Mouse (Mus musculus) lung, postnatal 4 days (tissue): ENCODE measurements around the gene Nphs2.
"Not testable (repeated sequence)": the region's sequence is repeated elsewhere in the genome, so short reads cannot be mapped to it uniquely, and the experiment has no call there.

Experiments
- DNase-seq, 2 experiments: peaks; one replicate each; pipeline ENCODE4 v3.0.0; 2021

Gene Nphs2

DNA sequence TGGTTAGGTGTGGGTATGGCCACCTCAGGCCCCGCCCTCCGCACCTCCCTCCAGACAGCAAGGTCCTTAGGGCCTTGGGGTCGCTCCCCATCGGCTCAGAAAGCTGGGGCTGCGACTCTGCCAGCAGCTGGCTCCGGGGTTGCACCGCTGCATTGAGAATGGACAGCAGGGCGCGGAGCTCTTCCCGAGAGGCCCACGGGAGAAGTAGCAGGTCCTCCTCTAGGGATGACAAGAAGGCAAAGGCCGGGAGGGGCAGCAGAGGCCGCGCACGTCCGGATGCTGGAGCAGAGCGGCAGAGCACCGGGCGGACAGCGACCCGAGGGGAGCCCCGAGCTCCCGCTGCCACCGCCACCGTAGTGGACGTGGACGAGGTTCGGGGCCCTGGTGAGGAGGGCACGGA is at the start of gene Nphs2:
Gene Nphs2, plus strand, starts transcription at position 98 of the 400 bp plus-strand sequence.
- DNase-seq: peak; percentile 5 to 23

DNA sequence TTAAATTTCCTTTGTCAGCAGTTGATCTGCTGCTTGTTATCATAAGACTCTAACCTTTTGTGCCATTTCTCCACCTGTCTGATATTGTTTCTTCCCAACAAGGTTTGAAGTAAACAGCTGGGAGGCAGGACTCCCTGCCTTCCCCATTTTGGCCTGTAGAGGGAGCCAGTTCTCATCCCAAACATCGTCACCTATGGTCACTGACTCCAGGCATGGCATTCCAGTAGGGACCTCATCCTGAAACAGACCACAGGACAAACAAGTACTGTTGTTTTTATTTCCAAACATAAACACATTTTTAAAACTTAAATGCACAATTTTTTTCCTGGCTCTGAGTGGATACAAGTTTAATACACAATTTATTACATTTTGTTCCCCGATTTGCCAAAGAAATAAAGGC is 47.2 kb upstream of the Nphs2 start:
- DNase-seq: peak; percentile 36 to 67

DNA sequence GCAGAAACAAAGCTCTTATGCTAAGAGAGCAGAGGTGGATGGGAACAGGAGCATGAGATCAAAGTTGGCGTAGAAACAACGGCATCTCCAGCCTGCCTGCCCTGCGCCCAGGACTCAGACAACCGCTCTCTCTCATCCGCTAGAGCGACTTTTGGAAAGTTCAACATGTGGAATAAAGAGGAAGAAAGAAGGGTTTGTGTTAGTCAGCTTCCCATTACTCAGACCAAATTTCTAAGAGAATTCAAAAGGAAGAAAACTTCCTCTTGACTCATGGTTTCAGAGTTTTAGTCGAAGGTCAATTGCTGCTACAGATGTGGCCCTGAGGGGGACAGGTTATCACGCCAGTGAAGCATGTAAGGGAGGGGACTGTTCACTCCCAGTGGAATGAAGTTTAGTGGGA is 46.6 kb upstream of the Nphs2 start:
- no peak for DNase-seq

DNA sequence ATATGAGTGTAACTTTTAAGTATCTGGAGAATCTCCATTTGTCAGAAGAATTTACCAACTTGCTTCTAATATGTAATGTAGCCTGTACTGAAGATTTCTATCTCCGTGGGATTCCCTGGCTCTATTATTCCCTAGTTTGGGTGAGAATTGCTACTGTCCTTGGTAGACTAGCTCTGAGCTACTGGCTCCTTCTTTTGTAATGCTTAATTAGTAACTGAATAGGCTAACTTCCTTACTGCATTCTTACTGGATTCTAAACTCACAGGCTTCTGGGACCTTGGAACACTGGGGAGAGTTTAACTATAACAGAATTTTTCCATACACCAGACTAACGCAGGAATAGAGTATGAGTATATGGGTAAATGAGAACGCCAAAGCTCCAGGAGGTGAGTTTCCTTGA is 42.0 kb upstream of the Nphs2 start:
- DNase-seq: not testable (repeated sequence)

GRCm38 (mm10) chr1:156270471-156270870 is 40.1 kb upstream of the Nphs2 start:
- DNase-seq: no peak

DNA sequence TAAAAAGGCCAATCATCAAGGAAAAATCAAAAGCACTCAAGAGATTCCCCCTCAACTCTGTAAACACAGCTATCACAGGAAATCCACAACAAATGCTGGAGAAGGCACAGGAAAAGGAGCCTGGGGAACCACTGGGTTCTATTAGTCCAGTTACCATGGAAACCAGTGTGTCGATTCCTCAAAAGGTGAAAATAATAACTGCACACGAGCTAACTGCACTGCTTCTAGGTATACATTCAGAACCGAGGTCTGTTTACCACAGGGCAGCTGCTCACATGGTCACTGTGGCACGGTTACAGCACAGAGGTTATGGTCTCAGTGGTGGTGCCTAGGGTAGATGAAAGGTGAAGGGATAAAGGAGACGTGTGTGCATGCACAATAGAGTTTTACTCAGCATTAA is 38.9 kb upstream of the Nphs2 start:
- no peak for DNase-seq

- no peak for DNase-seq
Observed at GRCm38 (mm10) chr1:156273647-156274046, 36.9 kb upstream of the Nphs2 start.

- DNase-seq: no peak
Observed at GRCm38 (mm10) chr1:156280131-156280530, 30.4 kb upstream of the Nphs2 start.

DNA sequence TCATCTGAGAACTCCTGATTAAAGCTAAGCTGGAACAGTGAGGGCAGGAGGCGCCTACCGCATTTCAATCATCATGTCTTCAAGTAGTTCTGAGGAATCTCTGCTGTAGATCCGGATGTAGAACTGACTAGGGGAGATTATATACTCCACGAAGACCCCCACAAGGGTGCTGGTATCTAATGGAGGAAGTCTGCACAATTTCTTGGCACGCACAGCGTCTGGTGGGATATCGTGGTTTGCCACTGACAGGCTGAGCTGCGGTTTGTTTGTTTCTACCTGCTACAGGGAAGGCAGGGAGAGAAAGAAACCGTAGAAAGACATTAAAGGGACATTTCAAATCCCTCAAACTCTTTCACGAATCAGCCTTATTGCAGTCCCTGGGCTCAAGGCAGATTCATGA is 26.3 kb upstream of the Nphs2 start:
- DNase-seq: no peak

- DNase-seq: peak in 1 of 2 experiments; percentile 9
Observed at GRCm38 (mm10) chr1:156284851-156285540, 25.5 kb upstream of the Nphs2 start.

- DNase-seq: no peak
Observed at GRCm38 (mm10) chr1:156285541-156285896, 25.0 kb upstream of the Nphs2 start.

- no peak for DNase-seq
Observed at GRCm38 (mm10) chr1:156288556-156289221, 21.8 kb upstream of the Nphs2 start.

- not testable (repeated sequence) for DNase-seq
Observed at GRCm38 (mm10) chr1:156289222-156289587, 21.3 kb upstream of the Nphs2 start.

GRCm38 (mm10) chr1:156290016-156290415 is 20.5 kb upstream of the Nphs2 start:
- DNase-seq: no peak

GRCm38 (mm10) chr1:156302911-156303749 is 7.4 kb upstream of the Nphs2 start, which contains the start of gene Tdrd5:
Tdrd5 (minus strand) TSS chr1:156303664.
- peak; percentile 40 to 62 for DNase-seq

GRCm38 (mm10) chr1:156308595-156308994 is 1.9 kb upstream of the Nphs2 start:
- no peak for DNase-seq

DNA sequence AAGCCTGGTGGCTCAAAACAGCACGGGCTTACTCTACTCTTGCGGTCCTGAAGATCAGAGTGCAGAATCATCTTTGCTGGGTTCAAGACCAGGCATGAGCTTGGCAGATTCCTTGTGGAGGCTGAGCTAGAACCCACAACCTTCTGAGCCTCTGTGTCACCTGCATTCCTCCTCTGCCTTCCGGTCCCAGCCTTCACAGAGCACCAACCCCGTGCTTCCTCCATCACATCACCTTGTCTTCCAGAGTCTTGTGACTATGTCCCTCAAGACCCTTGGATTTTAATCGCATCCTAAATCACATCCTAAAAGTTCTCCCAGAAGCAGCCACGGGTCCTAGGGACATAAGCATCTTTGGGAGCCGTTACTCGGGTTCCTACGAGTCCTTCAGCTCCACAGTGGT is 12.6 kb downstream of the Nphs2 start:
- no peak for DNase-seq

DNA sequence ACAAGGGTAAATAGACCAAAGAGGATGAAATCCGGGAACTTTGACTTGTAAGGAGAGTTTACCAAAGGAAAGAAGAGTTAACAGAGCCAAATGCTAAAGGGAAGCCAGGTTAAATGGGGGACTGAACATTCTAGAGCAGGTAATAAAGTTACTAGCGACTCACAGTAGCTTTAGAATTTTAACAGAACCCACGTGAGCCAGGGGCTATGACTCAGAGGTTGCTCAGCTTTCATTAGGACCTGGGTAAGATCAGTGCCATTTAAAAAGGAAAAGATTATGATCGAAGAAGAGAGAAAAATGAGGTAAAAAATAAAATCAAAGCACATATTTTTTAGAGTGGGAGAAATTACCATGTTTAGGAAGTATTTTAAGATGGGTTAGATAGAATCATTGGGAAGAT is 30.3 kb downstream of the Nphs2 start:
- DNase-seq: no peak

GRCm38 (mm10) chr1:156344433-156344832 is 33.9 kb downstream of the Nphs2 start:
- DNase-seq: no peak

- no peak for DNase-seq
Observed at GRCm38 (mm10) chr1:156345633-156346032, 35.1 kb downstream of the Nphs2 start.

- DNase-seq: no peak
Observed at GRCm38 (mm10) chr1:156349031-156349430, 38.5 kb downstream of the Nphs2 start.

- no peak for DNase-seq
Observed at GRCm38 (mm10) chr1:156350441-156350840, 39.9 kb downstream of the Nphs2 start.

DNA sequence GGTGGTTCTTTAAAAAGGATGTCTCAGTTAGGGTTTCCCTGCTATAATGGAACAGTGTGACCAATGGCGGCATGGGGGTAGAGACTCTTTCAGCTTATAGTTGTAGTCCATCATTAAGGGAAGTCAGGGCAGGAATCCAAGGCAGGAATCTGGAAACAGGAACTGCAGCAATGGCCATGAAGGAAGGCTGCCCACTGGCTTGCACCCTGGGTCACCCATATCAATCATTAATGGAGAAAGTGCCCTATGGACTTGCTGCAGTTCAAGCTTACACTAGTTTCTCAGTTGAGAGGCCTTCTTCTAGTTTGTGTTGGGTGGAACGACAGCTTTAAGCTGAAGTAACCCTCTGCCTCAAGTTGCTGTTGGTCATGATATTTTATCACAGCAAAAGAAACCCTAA is 41.9 kb downstream of the Nphs2 start:
- no peak for DNase-seq

DNA sequence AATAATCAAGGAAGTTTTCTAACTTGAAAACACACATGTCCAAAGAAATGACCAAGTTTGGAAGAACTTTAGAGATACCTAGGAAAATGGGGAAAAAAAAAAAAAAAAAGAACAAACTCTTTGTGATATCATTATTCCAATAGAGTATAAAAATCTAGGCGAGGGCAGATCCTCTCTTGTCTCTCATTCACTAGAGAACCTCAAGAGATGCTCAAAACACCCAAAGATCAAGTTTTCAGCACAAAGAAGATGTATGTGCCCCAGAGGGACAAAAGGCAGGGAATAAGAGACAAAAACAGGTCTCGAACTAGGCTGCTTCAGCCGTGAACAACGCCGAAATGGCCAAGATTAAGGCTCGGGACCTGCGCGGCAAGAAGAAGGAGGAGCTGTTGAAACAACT is 55.2 kb downstream of the Nphs2 start, which contains the start of gene Gm2000:
Gene Gm2000, plus strand, starts transcription at position 301 of the 400 bp plus-strand sequence.
- DNase-seq: no peak
